Mouse (Mus musculus) thymus, adult 18-20 months (tissue): ENCODE measurements around the gene Dnpep.

Source experiments
- DNase-seq, 2 experiments: peaks; one replicate each; pipeline ENCODE4 v3.0.0; 2022; ENCODE audit warnings: mixed read lengths in 2 of 2

Dnpep gene

GRCm38 (mm10) chr1:75319166-75319565 is 1.4 kb upstream of the Dnpep start:
- DNase-seq: no peak

- no peak for DNase-seq
Measured at GRCm38 (mm10) chr1:75318736-75319135, 946 bp upstream of the Dnpep start.

DNA sequence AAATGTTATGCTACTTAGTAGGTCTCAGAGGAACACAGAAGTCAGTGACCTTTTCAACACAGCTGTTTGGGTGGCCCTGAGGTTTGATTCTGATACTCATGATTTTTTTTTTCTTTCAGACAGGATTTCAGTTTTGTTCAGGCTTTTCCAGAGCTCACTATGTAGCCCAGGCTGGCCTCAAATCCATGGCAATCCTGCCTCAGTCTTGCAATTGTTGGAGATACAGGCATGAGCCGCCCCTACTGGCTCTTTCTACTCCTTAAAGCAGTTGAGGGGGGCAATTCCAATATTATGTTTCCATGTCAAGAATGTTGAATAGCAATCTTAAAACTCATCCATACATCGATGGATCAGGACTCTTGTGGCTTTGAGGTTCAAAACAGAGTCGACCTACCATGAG is 511 bp upstream of the Dnpep start:
- no peak for DNase-seq

GRCm38 (mm10) chr1:75316861-75317240 is 939 bp downstream of the Dnpep start:
- DNase-seq: no peak

DNA sequence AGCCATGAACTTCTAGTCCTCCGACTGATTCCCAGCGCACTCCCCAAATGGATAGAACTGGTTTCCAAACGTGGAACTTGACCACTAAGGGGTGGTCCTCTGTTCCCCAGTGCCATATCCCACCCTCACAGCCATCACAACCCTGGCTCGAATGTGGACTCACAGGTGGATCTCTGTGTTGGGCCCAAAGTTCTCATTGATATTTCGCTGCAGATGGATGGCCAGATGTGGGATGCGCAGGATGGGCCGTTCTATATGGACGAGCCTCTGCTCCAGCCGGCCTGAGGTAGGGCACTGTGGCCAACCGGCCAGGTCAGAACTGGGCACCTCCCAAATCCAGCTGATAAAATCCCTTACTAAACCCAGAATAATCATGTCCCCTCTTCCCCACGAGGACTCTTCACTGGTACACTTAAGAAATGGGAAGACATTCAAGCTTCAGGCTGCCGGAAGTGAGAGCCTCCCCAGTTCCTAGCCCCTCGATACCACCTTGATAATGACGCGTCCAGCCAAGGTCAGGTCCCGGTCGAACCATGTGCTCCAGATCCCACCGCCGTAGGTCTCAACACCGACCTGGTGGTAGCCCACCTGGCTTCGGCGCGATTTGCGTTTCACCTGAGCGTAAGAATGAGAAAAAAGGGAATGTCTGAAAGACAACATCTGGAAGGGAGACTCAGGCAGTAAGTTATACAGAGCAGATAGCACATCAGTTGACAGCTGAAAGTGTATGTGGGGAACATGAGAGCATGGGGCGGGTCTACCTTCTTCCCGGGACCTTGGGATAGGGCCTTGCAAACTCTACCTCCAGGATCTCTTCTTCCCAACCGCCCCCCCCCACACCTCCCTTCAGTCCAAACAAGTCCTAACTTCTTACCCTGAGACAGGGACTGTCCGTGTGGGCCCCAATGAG is 2.1 kb downstream of the Dnpep start:
- DNase-seq: peak in 1 of 2 experiments; percentile 13

DNA sequence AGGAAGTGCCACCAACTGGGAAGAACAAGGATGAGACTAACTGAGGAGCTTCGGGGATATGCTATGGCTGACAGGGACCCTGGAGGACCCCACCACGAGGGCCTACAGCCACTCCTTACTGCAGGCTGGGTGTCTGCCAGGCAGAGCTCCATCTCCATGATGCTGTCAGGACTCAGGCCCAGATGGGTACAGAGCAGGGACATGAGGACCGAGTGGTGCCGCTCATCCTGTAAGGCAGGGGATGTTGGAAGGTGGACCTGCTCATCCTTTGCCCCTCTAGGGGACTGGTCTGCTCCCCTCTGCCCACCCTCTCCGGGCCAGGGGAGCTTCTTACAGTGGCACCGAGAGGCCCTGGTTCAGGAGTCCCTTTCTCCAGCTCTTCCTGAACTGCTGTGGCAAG is 2.8 kb downstream of the Dnpep start:
- DNase-seq: no peak

DNA sequence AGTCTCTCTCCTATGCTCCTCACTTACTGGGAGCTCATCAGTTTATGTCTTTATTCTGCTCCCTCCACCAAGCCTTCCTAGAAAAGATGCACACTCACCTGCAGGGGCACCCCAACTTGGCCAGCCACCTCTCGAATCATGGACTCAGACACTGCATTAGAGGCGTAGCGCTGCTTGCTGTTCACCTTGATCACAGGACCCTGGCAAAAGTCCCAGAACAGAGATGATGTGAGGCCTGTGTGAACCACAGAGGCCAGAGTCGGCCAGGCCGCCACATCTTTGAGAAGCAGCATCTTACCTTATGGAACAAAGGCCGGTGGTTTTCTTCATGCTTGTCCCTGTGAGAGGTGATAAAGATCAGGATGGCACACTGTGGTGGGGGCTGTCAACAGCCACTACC is 6.1 kb downstream of the Dnpep start:
- no peak for DNase-seq

- no peak for DNase-seq
Measured at GRCm38 (mm10) chr1:75304662-75305061, 13.1 kb downstream of the Dnpep start.

DNA sequence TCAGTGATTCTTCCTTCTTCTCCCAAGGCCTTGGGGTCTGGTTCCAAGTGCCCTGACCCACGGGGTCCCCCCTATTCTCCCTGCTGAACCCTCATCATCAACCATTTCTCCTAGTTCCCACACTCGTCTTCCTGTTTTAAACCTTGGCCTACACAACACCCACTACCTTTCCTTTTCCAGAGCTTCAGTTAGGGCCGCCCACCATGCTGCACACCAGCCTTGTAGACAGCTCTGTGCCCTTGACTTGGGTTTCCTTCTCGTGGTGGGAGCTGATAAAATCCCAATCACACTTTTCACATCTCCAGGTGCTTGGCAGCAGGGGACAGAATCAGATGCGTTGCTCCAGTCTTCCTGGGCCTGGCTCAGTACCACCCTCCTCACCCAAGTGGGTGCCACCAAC is 23.5 kb downstream of the Dnpep start:
- DNase-seq: no peak

GRCm38 (mm10) chr1:75293331-75293701 is 24.5 kb downstream of the Dnpep start:
- no peak for DNase-seq

- no peak for DNase-seq
Measured at GRCm38 (mm10) chr1:75292476-75293330, 25.1 kb downstream of the Dnpep start.

- no peak for DNase-seq
Measured at GRCm38 (mm10) chr1:75291321-75291720, 26.5 kb downstream of the Dnpep start.

DNA sequence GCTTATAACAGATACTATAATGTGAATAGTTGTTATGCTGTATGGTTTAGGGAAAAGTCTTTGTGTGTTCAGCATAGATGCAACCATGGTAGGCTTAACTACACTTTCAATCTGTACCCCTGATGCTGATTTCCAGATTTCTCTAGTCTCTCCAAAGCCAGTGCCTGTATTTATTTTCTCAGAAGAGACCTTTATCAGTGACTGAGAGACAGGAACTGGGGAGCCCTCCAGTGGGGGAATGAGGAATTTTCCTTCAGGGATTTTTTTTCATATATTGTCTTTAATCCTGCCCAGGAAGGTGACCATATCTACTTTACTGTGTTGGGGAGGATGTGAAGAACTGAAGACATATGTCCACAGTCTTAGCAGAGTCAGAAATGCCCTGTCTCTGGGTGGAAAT is 27.2 kb downstream of the Dnpep start:
- DNase-seq: no peak

GRCm38 (mm10) chr1:75289888-75290431 is 27.8 kb downstream of the Dnpep start:
- DNase-seq: no peak

DNA sequence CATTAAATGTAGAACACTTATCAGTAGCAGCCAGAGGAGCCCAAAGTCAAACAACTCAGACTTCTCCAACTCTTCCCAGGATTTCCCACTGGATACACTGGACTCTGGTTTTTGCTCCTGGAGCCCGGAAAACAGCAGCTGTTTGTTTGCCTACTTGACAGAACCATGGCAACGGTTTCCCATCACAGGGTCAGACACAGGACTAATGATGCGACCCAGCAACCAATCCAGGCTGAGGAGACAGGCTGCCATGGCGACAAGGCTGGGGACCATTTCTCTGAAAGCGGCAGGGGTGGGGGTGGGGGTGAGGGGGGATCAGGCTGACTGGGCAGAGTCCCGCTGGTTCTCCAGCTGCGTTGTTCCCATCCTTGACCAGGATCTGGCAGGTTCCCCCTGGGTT is 28.4 kb downstream of the Dnpep start:
- no peak for DNase-seq

DNA sequence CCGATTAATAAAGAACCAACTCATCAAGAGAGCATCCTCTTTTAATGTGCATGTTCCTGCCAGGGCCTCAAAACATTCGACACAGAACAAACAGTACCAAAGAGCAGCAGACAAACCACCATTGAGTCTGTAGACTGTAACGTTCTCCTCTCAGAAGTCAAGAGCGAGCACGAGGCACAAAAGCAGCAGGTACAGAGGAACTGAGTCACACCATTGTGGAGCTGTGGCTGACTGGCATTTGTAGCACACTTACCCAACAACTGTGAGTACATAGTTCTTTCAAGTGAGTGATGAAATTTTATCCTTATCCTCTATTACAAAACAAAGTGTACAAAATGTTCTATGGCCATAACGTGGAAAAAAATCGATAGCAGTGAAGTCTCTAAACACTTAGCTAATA is 32.9 kb downstream of the Dnpep start:
- no peak for DNase-seq

DNA sequence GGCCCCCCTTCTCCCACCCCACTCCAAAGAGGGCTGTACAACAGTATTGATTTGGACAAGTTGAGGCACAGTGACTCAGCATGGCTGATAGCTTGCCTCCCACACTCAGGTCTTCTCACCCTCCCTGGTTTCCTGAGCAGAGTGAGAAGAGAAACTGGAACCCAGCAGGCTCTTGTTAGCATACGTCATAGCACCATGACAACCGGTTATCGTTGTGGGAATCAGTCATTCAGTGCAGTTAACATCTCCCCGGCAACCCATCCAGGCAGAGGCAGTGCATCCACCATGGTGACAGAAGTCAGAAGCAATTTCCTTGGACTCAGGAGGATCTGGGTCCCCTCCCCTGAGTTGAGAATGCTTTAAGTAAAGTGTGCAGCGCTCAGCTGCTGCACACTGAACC is 34.8 kb downstream of the Dnpep start:
- no peak for DNase-seq

DNA sequence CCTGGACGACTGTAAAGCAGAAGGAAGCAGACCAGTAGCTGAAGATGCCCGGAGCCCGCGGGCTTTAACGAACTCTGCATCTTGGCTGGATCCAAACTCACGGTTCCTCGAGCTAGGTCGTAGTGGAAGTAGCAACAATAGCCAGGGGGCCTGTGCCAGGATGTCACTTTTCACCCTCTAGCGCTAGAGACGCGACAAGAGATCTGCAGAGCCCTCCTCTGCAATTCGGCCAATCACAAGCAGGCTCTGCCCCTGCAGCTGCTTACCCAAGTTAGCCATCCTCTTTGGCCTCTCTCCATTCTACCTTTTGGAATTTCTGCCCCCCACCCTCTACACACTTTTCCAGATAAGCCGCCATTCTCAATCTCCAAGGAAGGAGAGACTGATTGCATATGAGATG is 39.6 kb downstream of the Dnpep start, which contains the start of gene Resp18:
Resp18 (minus strand) TSS at position 188 of the 400 bp plus-strand sequence.
- DNase-seq: no peak

DNA sequence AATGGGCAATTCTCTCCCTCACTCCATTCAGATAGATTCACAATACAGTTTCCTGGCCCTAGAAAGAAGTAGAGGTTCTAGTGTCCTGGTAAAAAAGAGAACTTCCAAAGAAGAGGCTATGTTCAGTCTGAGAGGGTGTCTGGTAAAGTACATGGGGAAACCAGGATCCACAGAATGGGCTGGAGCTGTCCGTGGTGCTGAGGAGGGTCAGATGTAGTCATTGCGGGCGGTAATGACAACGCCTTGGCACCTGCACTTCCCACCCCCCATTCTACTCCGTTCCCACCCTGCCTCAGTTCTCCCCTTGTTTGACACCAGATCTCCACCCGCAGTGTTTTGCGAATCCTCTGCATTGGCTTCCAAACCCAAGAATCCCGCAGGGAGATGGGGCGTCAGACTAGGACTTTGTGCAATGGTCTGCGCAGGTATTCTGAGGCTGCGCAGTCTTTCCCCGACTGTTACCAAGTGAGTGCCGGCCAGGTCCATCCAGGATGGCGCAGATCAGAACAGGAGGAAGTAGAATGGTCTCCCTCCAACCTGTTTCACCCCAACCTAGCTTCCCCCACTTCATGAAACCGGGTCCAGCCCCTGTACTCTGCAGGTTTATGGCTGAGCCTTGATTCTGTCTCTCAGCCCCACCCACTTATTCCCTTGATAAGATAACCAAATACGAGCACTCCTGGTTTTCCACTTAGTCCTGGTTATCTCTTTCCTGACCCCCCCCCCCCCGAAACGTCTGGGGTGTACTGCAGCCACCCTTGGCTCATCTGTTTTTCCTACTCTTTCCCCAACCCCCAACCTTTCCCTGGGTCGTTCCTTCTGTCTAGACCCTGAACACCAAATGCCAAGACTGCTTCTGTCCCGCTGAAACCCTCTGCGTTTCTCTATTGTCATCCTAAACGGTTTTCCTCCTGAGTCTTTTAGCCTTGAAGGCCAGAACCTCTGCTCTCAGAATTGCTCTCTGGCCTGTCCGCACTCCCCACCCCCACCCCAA is 40.3 kb downstream of the Dnpep start:
- DNase-seq: no peak

DNA sequence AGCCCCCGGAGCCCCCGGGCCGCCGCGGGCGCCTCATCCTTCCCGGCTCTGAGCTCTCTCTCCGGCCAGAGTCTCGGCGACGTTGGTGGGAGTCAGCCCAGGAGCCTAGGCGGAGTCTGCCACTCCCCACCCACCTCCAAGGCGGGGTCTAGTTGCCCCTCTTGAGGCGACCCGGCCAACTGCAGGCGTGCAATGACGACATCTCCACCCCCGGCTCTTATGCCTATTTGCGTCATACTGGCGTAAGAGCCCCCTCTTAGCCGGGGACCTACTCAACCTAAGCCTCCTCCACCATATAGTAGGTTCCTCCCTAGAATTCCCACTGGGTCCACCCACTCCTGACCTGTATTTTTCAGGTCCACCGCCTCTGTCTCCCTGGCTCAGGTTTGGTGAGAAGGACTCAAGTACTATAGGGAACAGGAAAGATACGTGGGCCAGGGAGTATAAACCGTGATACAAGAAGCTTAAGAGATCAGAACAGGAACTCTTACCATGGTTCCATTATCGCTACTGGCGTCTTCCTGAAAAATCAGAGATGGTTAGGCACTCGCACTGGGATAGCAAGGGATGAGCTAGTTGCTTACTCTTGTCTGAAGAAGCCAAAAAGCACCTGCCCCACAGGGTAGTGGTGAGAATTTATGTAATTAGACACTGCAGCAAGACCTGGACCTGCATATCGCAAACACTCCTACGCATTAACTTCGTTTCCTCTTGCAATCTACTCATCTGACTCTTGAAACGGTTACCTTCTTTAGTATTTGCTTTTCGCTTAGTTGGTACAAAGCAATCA is 53.5 kb downstream of the Dnpep start, which contains the start of gene Ptprn:
Ptprn (minus strand) TSS at position 412 of the 790 bp plus-strand sequence.
- DNase-seq: no peak
